Mouse (Mus musculus): ENCODE measurements around the gene Rasgef1a. TPM values are rescaled to one million over a fixed set of nuclear protein-coding genes. Genes with fewer than 3 reads are reported as not detected.

Gene Rasgef1a
- polyA plus RNA-seq, 1 experiment from 2014 or later, result 0.08 TPM

DNA sequence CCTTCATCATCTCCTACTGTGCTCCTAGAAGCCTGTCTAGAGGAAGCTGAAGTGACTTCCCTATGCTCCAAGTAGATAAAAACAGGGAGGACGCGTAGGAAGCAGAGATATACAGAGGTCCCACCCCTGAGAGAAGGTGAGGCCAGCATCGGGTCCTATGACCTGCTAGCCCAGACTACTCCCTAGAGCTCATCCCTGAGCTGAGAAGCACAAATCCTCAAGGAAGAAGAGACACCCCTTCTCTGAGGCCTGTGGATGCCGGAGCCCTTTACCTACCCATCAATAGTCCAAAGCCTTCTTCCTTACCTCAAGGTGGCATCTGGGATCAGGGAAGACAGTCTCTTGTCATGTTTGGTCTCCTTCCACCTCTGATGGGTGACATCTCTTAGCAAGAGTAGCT lies 69.5 kb downstream of the Rasgef1a start:
- no peak overlapping the region for H3K9ac ChIP-seq (ENCODE audit: low read depth, low read length)
- H3K27ac ChIP-seq (ENCODE audit: low read depth, low read length), result no peak overlapping the region
- no peaks in the 10 kb centered on the region for H3K9me3 ChIP-seq (ENCODE audit: control insufficient read depth, low read length)
- no peaks in the 10 kb centered on the region for H3K27me3 ChIP-seq (replicated peaks; ENCODE audit: control insufficient read depth, insufficient read depth, low read length)
- WGBS, result 62% methylated on average over 4 of the region's 4 CpGs
- DNase-seq (ENCODE audit: low spot score), result no peak
- H3K4me1 ChIP-seq (replicated peaks; ENCODE audit: control insufficient read depth, insufficient read depth, low read length), result no peaks in the 10 kb centered on the region
- H3K36me3 ChIP-seq (ENCODE audit: control insufficient read depth, insufficient read depth, low read length), result no peaks in the 10 kb centered on the region
- H3K4me3 ChIP-seq (ENCODE audit: low read depth, low read length), result no peak overlapping the region
- H3K4me2 ChIP-seq, result no peak overlapping the region
- no peak for ATAC-seq (replicated peaks; ENCODE audit: low FRiP score)

DNA sequence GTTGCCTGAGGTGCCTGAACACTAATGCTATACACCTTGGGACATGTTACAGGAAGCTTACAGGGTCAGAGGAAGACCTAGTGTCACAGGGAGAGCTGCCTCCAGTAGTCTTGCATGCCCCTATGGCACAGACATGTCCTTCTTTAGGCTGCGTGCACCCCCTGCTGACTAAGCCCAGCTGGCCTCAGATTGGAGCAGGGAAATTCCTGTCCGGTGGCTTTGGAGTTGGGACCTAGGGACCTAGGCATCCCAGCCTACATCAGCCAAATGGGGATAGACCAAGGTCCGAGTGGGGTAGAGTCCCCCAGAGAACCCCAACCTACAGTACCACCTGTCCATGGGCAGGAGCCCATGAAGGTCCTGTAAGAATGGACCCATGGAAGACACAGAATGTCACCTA lies 71.1 kb downstream of the Rasgef1a start:
- no peak overlapping the region for H3K9ac ChIP-seq (ENCODE audit: low read depth, low read length)
- no peak overlapping the region for H3K27ac ChIP-seq (ENCODE audit: low read depth, low read length)
- H3K27me3 ChIP-seq (replicated peaks; ENCODE audit: control insufficient read depth, insufficient read depth, low read length), result no peaks in the 10 kb centered on the region
- no peaks in the 10 kb centered on the region for H3K4me1 ChIP-seq (replicated peaks; ENCODE audit: control insufficient read depth, insufficient read depth, low read length)
- no peak for ATAC-seq (replicated peaks; ENCODE audit: low FRiP score)
- 74% methylated on average over 3 of the region's 3 CpGs for WGBS
- no peak overlapping the region for H3K4me3 ChIP-seq (ENCODE audit: low read depth, low read length)
- H3K4me2 ChIP-seq, result no peak overlapping the region
- H3K9me3 ChIP-seq (ENCODE audit: control insufficient read depth, low read length), result no peaks in the 10 kb centered on the region
- H3K36me3 ChIP-seq (ENCODE audit: control insufficient read depth, insufficient read depth, low read length), result no peaks in the 10 kb centered on the region
- peak; percentile 26 for DNase-seq (ENCODE audit: low spot score)

DNA sequence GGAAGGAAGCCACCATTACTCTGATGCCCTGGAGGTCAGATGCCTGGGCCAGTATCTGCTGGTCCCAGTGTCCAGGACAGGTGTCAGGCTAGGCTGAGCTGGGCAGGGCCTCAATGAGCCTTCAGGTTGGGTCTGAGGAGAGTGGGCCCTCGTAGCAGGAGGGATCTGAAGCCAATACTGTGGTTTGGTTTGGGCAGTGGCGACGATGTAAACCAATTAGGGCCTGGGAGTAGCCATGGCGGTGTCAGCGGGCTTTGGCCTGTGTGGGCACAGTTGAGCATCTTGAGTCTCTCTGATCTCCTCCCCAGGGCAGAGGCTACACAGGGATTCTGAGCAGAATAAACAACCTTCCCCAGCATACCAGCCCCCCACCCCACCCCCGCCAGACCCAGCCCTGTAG lies 72.4 kb downstream of the Rasgef1a start:
- DNase-seq (ENCODE audit: low spot score) (no peak), ATAC-seq (replicated peaks; ENCODE audit: low FRiP score) (no peak)
- no peak overlapping the region for H3K27ac ChIP-seq (ENCODE audit: low read depth, low read length)
- no peak overlapping the region for H3K4me3 ChIP-seq (ENCODE audit: low read depth, low read length)
- 73% methylated on average over 6 of the region's 6 CpGs for WGBS
- no peaks in the 10 kb centered on the region for H3K9me3 ChIP-seq (ENCODE audit: control insufficient read depth, low read length)
- H3K4me1 ChIP-seq (replicated peaks; ENCODE audit: control insufficient read depth, insufficient read depth, low read length), result no peaks in the 10 kb centered on the region
- no peak overlapping the region for H3K4me2 ChIP-seq
- no peak overlapping the region for H3K9ac ChIP-seq (ENCODE audit: low read depth, low read length)
- H3K36me3 ChIP-seq (ENCODE audit: control insufficient read depth, insufficient read depth, low read length), result no peaks in the 10 kb centered on the region
- no peaks in the 10 kb centered on the region for H3K27me3 ChIP-seq (replicated peaks; ENCODE audit: control insufficient read depth, insufficient read depth, low read length)

DNA sequence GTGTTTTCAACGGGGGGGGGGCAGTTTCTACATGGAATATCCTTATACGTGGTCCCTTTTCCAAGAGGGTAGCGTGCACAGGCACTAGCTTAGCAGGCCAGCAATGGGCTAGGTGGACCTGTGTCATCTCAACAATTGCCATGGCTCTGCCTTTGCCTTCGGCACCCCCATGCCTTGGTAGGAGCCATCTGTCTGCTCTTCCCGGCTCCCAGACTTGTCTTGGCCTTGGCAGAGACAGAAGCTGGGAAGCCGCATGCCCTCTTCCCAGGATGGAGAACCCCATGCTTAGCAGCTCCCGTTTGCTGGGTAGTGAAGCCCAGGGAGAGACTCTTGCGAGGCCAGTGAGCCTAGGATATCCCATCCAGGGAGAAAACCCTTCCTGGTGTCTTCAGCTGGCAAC lies 73.4 kb downstream of the Rasgef1a start:
- Histone ChIP-seq H3K27ac (ENCODE audit: low read depth, low read length) (no peak overlapping the region), H3K4me1 (replicated peaks; ENCODE audit: control insufficient read depth, insufficient read depth, low read length) (no peaks in the 10 kb centered on the region), H3K36me3 (ENCODE audit: control insufficient read depth, insufficient read depth, low read length) (no peaks in the 10 kb centered on the region), H3K9me3 (ENCODE audit: control insufficient read depth, low read length) (no peaks in the 10 kb centered on the region), H3K27me3 (replicated peaks; ENCODE audit: control insufficient read depth, insufficient read depth, low read length) (no peaks in the 10 kb centered on the region), H3K4me2 (no peak overlapping the region), H3K9ac (ENCODE audit: low read depth, low read length) (no peak overlapping the region), H3K4me3 (ENCODE audit: low read depth, low read length) (no peak overlapping the region)
- DNase-seq (ENCODE audit: low spot score) (no peak), ATAC-seq (replicated peaks; ENCODE audit: low FRiP score) (no peak)
- 85% methylated on average over 8 of the region's 8 CpGs for WGBS

DNA sequence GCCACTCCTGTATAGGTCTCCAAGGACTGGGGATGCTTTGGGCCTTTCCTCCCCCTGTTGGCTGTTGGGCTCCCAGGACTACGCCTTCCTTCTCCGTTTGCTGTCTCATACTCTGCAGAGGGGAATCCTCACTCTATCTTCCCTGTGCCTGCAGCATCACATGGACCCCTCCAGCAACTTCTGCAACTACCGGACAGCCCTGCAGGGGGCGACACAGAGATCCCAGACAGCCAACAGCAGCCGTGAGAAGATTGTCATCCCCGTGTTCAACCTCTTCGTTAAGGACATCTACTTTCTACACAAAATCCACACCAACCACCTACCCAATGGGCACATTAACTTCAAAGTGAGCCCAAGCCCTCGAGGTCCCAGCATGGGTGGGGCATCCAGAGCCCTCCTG lies 76.7 kb downstream of the Rasgef1a start:
- Histone ChIP-seq H3K27ac (ENCODE audit: low read depth, low read length) (no peak overlapping the region), H3K9me3 (ENCODE audit: control insufficient read depth, low read length) (no peaks in the 10 kb centered on the region), H3K27me3 (replicated peaks; ENCODE audit: control insufficient read depth, insufficient read depth, low read length) (no peaks in the 10 kb centered on the region), H3K9ac (ENCODE audit: low read depth, low read length) (no peak overlapping the region), H3K4me3 (ENCODE audit: low read depth, low read length) (no peak overlapping the region), H3K36me3 (ENCODE audit: control insufficient read depth, insufficient read depth, low read length) (no peaks in the 10 kb centered on the region), H3K4me2 (no peak overlapping the region), H3K4me1 (replicated peaks; ENCODE audit: control insufficient read depth, insufficient read depth, low read length) (no peaks in the 10 kb centered on the region)
- ATAC-seq (replicated peaks; ENCODE audit: low FRiP score), result no peak
- DNase-seq (ENCODE audit: low spot score), result peak; percentile 33
- WGBS, result 48% methylated on average over 8 of the region's 8 CpGs

DNA sequence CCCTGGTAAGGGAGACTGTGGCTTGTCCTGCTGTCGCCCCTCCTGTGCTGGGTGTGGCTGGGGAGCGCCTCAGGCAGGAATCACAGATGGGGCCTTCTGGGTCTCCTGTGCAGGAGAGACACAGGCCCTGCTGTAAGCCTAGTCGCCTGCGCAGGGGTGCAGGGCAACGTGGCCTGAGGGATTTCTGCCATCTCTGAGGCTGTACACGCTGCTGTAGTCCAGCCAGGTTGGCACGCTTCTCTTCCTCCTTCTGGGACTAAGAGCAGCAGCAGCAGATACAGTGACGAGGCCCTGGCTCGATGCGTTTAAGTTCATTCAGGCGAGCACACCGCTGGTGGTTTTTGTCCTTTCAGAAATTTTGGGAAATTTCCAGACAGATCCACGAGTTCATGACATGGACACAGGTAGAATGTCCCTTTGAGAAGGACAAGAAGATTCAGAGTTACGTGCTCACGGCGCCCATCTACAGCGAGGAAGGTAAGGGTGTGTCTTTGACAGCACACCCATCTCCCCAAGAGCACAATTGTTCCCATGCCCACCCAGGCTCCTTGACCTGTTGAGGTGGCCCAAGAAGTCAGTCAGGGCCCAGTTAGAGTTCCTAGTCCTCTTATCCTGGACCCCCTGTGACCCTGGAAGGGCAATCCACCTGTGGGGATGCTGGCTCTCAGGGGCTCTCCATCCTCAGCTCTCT lies 77.7 kb downstream of the Rasgef1a start:
- Histone ChIP-seq H3K4me1 (replicated peaks; ENCODE audit: control insufficient read depth, insufficient read depth, low read length) (no peaks in the 10 kb centered on the region), H3K27me3 (replicated peaks; ENCODE audit: control insufficient read depth, insufficient read depth, low read length) (no peaks in the 10 kb centered on the region), H3K4me2 (no peak overlapping the region), H3K9me3 (ENCODE audit: control insufficient read depth, low read length) (no peaks in the 10 kb centered on the region), H3K27ac (ENCODE audit: low read depth, low read length) (no peak overlapping the region), H3K36me3 (ENCODE audit: control insufficient read depth, insufficient read depth, low read length) (no peaks in the 10 kb centered on the region), H3K4me3 (ENCODE audit: low read depth, low read length) (no peak overlapping the region), H3K9ac (ENCODE audit: low read depth, low read length) (no peak overlapping the region)
- DNase-seq (ENCODE audit: low spot score) (peak; percentile 24), ATAC-seq (replicated peaks; ENCODE audit: low FRiP score) (no peak)
- 80% methylated on average over 17 of the region's 17 CpGs for WGBS

DNA sequence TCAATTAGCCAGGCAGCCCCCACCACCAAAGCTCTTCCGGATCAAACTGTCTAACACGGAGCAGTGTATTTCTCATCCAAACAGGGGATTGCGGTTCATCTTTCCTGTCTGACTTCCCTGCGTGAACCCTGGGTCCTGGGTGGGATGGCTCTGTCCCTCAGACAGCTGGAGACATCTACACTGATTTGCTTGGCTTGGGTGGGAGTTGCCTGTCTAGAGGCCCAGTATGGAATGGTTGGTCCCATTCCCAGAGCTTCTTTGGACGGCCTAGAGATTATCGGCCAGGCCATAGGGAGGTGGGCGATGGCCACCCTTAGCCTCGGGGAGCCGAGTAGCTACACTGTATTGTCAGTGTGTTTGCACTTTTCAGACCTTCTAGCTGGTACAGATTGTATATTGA lies 79.6 kb downstream of the Rasgef1a start:
- H3K4me3 ChIP-seq (ENCODE audit: low read depth, low read length), result no peak overlapping the region
- ATAC-seq (replicated peaks; ENCODE audit: low FRiP score) (no peak), DNase-seq (ENCODE audit: low spot score) (peak; percentile 29)
- H3K9ac ChIP-seq (ENCODE audit: low read depth, low read length), result no peak overlapping the region
- H3K9me3 ChIP-seq (ENCODE audit: control insufficient read depth, low read length), result no peaks in the 10 kb centered on the region
- H3K4me2 ChIP-seq, result no peak overlapping the region
- no peaks in the 10 kb centered on the region for H3K36me3 ChIP-seq (ENCODE audit: control insufficient read depth, insufficient read depth, low read length)
- no peak overlapping the region for H3K27ac ChIP-seq (ENCODE audit: low read depth, low read length)
- no peaks in the 10 kb centered on the region for H3K4me1 ChIP-seq (replicated peaks; ENCODE audit: control insufficient read depth, insufficient read depth, low read length)
- whole genome bisulfite sequencing, result 79% methylated on average over 9 of the region's 9 CpGs
- H3K27me3 ChIP-seq (replicated peaks; ENCODE audit: control insufficient read depth, insufficient read depth, low read length), result no peaks in the 10 kb centered on the region

DNA sequence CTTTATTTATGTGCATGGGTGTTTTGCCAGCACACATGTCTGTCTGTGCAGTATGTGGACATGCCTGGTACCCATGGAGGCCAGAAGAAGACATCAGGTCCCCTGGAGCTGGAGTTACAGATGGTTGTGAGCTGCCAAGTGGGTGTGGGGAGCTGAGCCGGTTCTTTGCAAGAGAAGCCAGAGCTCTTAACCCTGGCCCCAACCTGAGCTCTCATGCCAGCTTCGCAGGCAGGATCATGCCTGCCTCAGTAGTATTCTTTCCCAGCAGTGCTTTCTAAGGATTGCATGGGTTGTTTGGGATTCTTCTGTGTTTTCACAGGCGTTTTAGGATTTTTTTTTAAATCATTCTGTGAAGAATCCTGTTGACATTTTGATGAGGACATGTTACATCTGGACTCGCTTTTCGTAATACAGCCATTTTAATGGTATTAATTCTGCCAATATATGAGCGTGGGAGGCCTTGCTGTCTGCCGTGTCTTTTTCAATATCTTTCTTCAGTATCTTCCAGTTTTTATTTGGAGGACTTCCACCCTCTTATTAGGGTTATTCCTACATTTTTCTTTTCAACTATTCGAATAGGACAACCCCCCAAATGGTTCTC lies 86.6 kb downstream of the Rasgef1a start:
- Histone ChIP-seq H3K4me1 (replicated peaks; ENCODE audit: control insufficient read depth, insufficient read depth, low read length) (no peaks in the 10 kb centered on the region), H3K4me3 (ENCODE audit: low read depth, low read length) (no peak overlapping the region), H3K4me2 (no peak overlapping the region), H3K9ac (ENCODE audit: low read depth, low read length) (no peak overlapping the region), H3K27me3 (replicated peaks; ENCODE audit: control insufficient read depth, insufficient read depth, low read length) (no peaks in the 10 kb centered on the region), H3K27ac (ENCODE audit: low read depth, low read length) (no peak overlapping the region), H3K36me3 (ENCODE audit: control insufficient read depth, insufficient read depth, low read length) (no peaks in the 10 kb centered on the region), H3K9me3 (ENCODE audit: control insufficient read depth, low read length) (no peaks in the 10 kb centered on the region)
- no peak for ATAC-seq (replicated peaks; ENCODE audit: low FRiP score)
- no peak for DNase-seq (ENCODE audit: low spot score)
- WGBS, result 79% methylated on average over 8 of the region's 8 CpGs

DNA sequence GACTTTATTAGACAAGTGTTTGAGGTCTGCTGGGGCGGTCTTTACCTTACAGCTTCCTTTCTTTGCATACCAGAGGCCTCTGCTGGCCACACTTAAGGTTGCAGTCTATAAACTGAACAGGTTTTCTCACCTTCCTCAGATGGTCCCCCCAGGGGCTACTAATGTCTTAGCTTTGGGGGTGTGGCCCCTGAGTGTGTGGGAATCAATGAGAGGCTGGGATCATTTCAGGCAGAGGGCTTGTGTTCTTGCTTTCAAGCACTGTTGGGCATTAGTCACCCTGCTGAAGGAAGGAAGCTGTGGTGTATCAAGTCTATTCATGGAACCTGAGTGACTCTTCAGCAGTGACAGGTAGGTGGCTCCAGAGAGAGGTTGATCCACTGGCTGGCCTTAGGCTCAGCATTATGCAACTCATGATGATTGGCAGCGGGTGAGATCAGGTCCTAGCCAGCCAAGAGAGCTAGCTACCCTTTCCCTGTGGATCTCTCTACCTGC lies 88.1 kb downstream of the Rasgef1a start:
- WGBS, result 32% methylated on average over 2 of the region's 2 CpGs
- H3K36me3 ChIP-seq (ENCODE audit: control insufficient read depth, insufficient read depth, low read length), result no peaks in the 10 kb centered on the region
- no peak overlapping the region for H3K4me2 ChIP-seq
- no peaks in the 10 kb centered on the region for H3K4me1 ChIP-seq (replicated peaks; ENCODE audit: control insufficient read depth, insufficient read depth, low read length)
- DNase-seq (ENCODE audit: low spot score) (no peak), ATAC-seq (replicated peaks; ENCODE audit: low FRiP score) (no peak)
- H3K27me3 ChIP-seq (replicated peaks; ENCODE audit: control insufficient read depth, insufficient read depth, low read length), result no peaks in the 10 kb centered on the region
- H3K9me3 ChIP-seq (ENCODE audit: control insufficient read depth, low read length), result no peaks in the 10 kb centered on the region
- H3K4me3 ChIP-seq (ENCODE audit: low read depth, low read length), result no peak overlapping the region
- no peak overlapping the region for H3K9ac ChIP-seq (ENCODE audit: low read depth, low read length)
- H3K27ac ChIP-seq (ENCODE audit: low read depth, low read length), result no peak overlapping the region

All from liver, embryonic 11.5 days (tissue).